Mouse (Mus musculus): ENCODE data around the gene Prrt4. TPM values are rescaled to one million over a fixed set of nuclear protein-coding genes. Genes with fewer than 3 reads are reported as not detected.
"Not testable (repeated sequence)": the region's sequence is repeated elsewhere in the genome, so short reads cannot be mapped to it uniquely, and the experiment has no call there.

The Prrt4 gene
- polyA plus RNA-seq (2015; fragmentation: Nextera tagmentation; extraction: Ambion mirVana) = 0.30 and 0.33 TPM in 2 replicates

DNA sequence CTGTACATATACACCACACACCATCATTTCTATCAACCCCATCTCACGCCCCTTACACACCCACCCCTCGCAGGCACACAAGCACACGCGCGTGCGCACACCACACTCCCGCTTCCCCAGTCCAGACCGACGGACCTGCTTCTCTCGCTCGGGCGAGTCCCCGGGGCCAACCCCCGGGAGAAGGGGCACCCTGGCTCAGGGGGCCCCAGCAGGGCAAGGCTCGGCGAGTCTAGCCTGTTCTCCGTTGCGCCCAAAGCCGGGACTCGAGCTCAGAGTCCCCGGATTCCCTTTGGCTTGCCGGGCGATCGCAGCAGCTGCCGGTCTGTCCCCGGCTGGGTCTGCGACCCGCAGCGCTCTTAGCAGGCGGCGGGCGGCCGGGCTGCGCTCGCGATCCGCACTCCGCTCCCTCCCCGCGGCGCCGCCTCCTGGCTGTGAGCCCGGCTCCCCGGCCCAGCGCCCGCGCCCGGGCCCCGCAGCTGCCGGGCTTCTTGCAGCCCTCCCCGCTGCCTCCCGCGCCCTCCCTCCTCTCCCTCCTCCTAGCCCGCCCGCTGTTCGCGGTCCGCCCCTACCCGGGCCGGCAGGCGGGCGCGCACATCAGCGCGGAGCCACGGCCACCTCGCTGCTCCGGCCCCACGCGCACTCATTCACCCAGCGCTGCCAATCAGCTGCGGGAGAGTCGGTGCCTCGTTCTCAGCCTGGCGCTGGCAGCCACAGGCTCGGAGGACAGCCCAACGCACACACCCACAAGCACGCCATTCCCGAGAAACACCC lies at the start of gene Prrt4:
TSS of gene Prrt4 (minus strand) at position 697 of the 771 bp plus-strand sequence.
- peak; percentile 59 for DNase-seq (ENCODE audit: low spot score)
- peak within 1 kb of the TSS; percentile 59 for H3K9ac ChIP-seq (ENCODE audit: low read length)
- H3K36me3 ChIP-seq (ENCODE audit: control insufficient read depth, insufficient read depth, low read length) = no peaks in the 10 kb centered on the region
- peak within 1 kb of the TSS; percentile 61 for H3K4me3 ChIP-seq (ENCODE audit: low read depth, low read length)
- ATAC-seq (ENCODE audit: low FRiP score, low TSS enrichment) = peak; percentile 72
- no peaks in the 10 kb centered on the region; the same call in 1 of the 2 replicates for H3K27me3 ChIP-seq (ENCODE audit: control insufficient read depth, insufficient read depth, low read length)
- no peak within 1 kb of the TSS for H3K27ac ChIP-seq (replicated peaks)
- 2% methylated on average over 59 of the region's 79 CpGs for WGBS
- TF ChIP-seq EP300 (optimal IDR thresholded peaks at IDR 0.05) = no peak
- TF ChIP-seq CTCF (IDR thresholded peaks at IDR 0.05; ENCODE audit: low read depth) = no peak
- no peaks in the 10 kb centered on the region for H3K9me3 ChIP-seq (ENCODE audit: control insufficient read depth, low read length)
- H3K4me1 ChIP-seq (replicated peaks; ENCODE audit: control insufficient read depth, insufficient read depth) = no peaks in the 10 kb centered on the region
- peak within 1 kb of the TSS; percentile 96 for H3K4me2 ChIP-seq (replicated peaks; ENCODE audit: low read depth)

DNA sequence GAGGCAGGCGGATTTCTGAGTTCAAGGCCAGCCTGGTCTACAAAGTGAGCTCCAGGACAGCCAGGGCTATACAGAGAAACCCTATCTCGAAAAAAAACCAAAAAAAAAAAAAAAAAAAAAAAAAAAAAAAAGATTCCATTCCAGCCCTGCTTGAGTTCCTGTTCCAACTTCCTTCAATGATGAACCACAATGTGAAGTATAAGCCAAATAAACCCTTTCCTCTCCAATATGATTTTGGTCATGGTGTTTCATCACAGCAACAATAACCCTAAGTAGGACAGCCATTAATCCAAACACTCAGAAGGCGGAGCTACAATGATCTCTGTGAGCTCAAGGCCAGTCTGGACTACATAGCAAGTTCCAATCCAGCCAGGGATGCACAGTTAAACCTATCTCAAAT lies 38.3 kb upstream of the Prrt4 start:
- H3K27me3 ChIP-seq (ENCODE audit: control insufficient read depth, insufficient read depth, low read length); DNase-seq (ENCODE audit: low spot score); H3K9me3 ChIP-seq (ENCODE audit: control insufficient read depth, low read length); H3K9ac ChIP-seq (ENCODE audit: low read length); H3K36me3 ChIP-seq (ENCODE audit: control insufficient read depth, insufficient read depth, low read length); H3K4me2 ChIP-seq (replicated peaks; ENCODE audit: low read depth); ATAC-seq (ENCODE audit: low FRiP score, low TSS enrichment); H3K4me1 ChIP-seq (replicated peaks; ENCODE audit: control insufficient read depth, insufficient read depth); H3K27ac ChIP-seq (replicated peaks); H3K4me3 ChIP-seq (ENCODE audit: low read depth, low read length): not testable (repeated sequence)
- 95% methylated on average over 1 of the region's 3 CpGs for WGBS

DNA sequence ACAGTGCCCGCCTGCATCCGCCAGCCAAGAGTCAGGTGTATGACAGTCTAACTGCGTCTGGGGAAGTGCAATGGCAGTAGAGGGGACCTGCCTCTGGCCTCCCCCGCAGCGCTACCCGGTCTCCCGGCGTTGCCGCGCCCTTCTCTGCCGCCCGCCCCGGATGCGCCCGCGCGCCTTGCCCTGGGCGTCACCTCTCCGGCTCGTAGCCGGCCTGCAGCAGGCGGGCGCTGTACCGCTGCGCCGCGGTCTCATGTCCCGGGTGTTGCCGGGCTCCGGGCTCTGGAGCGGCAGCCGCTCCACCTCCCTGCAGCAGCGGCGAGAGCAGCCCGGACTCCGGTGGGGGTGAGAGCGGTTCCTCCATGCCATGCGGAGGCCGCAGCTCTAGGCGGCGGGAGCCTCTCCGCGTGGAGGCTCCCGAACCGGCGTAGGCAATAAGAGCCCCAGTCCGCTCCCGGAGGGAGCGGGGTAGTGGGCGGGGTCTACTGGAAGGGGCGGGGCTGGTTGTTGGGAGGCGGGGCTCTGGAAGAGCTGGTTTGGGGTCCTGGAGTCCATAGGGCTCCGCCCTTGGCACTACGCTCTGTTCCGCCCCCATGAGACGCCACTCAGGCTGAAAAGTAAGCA lies 36.6 kb upstream of the Prrt4 start, which contains the start of gene Impdh1:
TSS of gene Impdh1 (minus strand) at position 484 of the 621 bp plus-strand sequence.
- H3K36me3 ChIP-seq (ENCODE audit: control insufficient read depth, insufficient read depth, low read length) = no peaks in the 10 kb centered on the region
- H3K4me2 ChIP-seq (replicated peaks; ENCODE audit: low read depth) = peak within 1 kb of the TSS; percentile 96
- peak within 1 kb of the TSS; percentile 46; the same call in 1 of the 2 replicates for H3K27ac ChIP-seq (replicated peaks)
- peak within 1 kb of the TSS; percentile 61 for H3K4me3 ChIP-seq (ENCODE audit: low read depth, low read length)
- under 1% methylated on average over 56 of the region's 56 CpGs for WGBS
- peaks cover 10% of the 10 kb centered on the region for H3K4me1 ChIP-seq (replicated peaks; ENCODE audit: control insufficient read depth, insufficient read depth)
- DNase-seq (ENCODE audit: low spot score) (peak; percentile 82), ATAC-seq (ENCODE audit: low FRiP score, low TSS enrichment) (peak; percentile 72)
- H3K9me3 ChIP-seq (ENCODE audit: control insufficient read depth, low read length) = no peaks in the 10 kb centered on the region
- peak within 1 kb of the TSS; percentile 61 for H3K9ac ChIP-seq (ENCODE audit: low read length)
- TF ChIP-seq EP300 (optimal IDR thresholded peaks at IDR 0.05) (no peak), CTCF (IDR thresholded peaks at IDR 0.05; ENCODE audit: low read depth) (peak; percentile 14; the same call in 1 of the 2 replicates)
- H3K27me3 ChIP-seq (ENCODE audit: control insufficient read depth, insufficient read depth, low read length) = no peaks in the 10 kb centered on the region

DNA sequence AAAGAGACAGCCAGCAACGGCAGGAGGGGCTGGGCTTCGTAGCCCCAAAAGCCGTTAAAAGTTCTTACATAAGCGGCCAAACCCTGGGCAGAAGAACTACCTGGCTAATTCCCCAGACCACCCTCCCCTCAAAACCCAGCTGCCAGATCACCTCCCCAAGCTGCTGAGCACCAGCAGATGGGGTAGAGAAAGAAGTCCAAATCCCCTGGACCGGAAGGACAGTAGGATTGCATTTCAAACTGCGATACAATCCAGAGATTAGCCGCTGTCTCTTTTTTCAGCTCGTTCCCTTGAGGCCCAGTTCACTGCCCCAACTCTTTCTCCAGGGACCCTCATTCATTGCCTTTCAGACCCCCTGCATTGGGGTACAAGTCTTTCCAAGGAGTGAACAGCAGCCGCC lies 35.8 kb upstream of the Prrt4 start:
- WGBS = 28% methylated on average over 9 of the region's 9 CpGs
- peaks cover 10% of the 10 kb centered on the region for H3K4me1 ChIP-seq (replicated peaks; ENCODE audit: control insufficient read depth, insufficient read depth)
- no peak overlapping the region for H3K27ac ChIP-seq (replicated peaks)
- DNase-seq (ENCODE audit: low spot score) = no peak
- no peaks in the 10 kb centered on the region for H3K36me3 ChIP-seq (ENCODE audit: control insufficient read depth, insufficient read depth, low read length)
- H3K27me3 ChIP-seq (ENCODE audit: control insufficient read depth, insufficient read depth, low read length) = no peaks in the 10 kb centered on the region
- H3K9ac ChIP-seq (ENCODE audit: low read length) = no peak overlapping the region; the same call in 1 of the 2 replicates
- TF ChIP-seq CTCF (IDR thresholded peaks at IDR 0.05; ENCODE audit: low read depth) = no peak
- no peak for TF ChIP-seq EP300 (optimal IDR thresholded peaks at IDR 0.05)
- H3K4me3 ChIP-seq (ENCODE audit: low read depth, low read length) = peak overlapping the region; percentile 61
- peak overlapping the region; percentile 96 for H3K4me2 ChIP-seq (replicated peaks; ENCODE audit: low read depth)
- ATAC-seq (ENCODE audit: low FRiP score, low TSS enrichment) = no peak
- H3K9me3 ChIP-seq (ENCODE audit: control insufficient read depth, low read length) = no peaks in the 10 kb centered on the region

DNA sequence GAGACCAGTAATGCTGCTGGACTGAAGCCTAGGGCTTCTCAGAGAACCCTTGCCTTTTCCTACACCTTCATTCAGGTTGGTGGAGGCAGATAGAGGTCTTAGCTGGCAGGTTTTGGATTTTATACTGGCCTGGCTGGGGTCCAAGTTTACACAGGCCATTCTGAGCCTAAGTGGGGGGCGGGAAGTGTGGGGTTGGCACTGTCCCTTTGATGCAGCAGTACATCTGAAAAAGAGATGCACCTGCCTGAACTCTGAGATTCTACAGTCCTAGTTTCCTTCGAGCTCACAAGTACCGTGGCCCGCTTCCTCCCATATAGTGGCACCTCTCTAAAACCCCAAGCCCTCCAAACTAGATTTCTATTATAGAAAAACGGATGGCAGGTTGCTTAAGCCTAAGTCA lies 35.4 kb upstream of the Prrt4 start:
- Histone ChIP-seq H3K9ac (ENCODE audit: low read length) (no peak overlapping the region), H3K27me3 (ENCODE audit: control insufficient read depth, insufficient read depth, low read length) (no peaks in the 10 kb centered on the region), H3K36me3 (ENCODE audit: control insufficient read depth, insufficient read depth, low read length) (no peaks in the 10 kb centered on the region), H3K4me3 (ENCODE audit: low read depth, low read length) (no peak overlapping the region; the same call in 1 of the 2 replicates), H3K9me3 (ENCODE audit: control insufficient read depth, low read length) (no peaks in the 10 kb centered on the region), H3K4me2 (replicated peaks; ENCODE audit: low read depth) (no peak overlapping the region), H3K4me1 (replicated peaks; ENCODE audit: control insufficient read depth, insufficient read depth) (peaks cover 10% of the 10 kb centered on the region), H3K27ac (replicated peaks) (no peak overlapping the region)
- 58% methylated on average over 5 of the region's 5 CpGs for WGBS
- ATAC-seq (ENCODE audit: low FRiP score, low TSS enrichment) (no peak), DNase-seq (ENCODE audit: low spot score) (no peak)
- no peak for TF ChIP-seq CTCF (IDR thresholded peaks at IDR 0.05; ENCODE audit: low read depth)

DNA sequence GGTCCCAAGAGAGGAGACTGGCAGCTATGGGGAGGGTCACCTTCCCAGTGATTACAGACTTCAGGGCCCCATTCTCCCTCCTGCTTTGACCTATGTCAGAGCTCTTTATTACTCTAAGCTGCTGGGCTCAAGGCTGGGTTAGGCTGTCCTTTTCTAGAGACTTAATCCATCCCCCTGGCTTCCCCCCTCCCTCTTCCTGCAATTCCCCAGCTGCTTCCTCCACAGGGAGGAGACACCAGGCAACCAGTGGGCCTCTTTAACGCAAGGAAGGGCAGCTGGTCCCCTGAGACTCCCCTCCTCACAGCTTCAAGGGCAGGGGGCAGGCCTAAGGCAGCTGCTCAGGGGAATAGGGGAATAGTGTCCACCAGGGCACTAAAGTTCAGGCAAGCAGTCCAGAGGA lies 34.9 kb upstream of the Prrt4 start:
- H3K27me3 ChIP-seq (ENCODE audit: control insufficient read depth, insufficient read depth, low read length) = no peaks in the 10 kb centered on the region
- H3K36me3 ChIP-seq (ENCODE audit: control insufficient read depth, insufficient read depth, low read length) = no peaks in the 10 kb centered on the region
- H3K27ac ChIP-seq (replicated peaks) = no peak overlapping the region
- H3K4me2 ChIP-seq (replicated peaks; ENCODE audit: low read depth) = no peak overlapping the region
- 0 out of 2 replicates have a peak, but pooled peaks have one; percentile 8 for TF ChIP-seq CTCF (IDR thresholded peaks at IDR 0.05; ENCODE audit: low read depth)
- TF ChIP-seq EP300 (optimal IDR thresholded peaks at IDR 0.05) = no peak
- ATAC-seq (ENCODE audit: low FRiP score, low TSS enrichment) (no peak), DNase-seq (ENCODE audit: low spot score) (no peak)
- no peaks in the 10 kb centered on the region for H3K9me3 ChIP-seq (ENCODE audit: control insufficient read depth, low read length)
- H3K4me3 ChIP-seq (ENCODE audit: low read depth, low read length) = no peak overlapping the region
- H3K9ac ChIP-seq (ENCODE audit: low read length) = no peak overlapping the region
- H3K4me1 ChIP-seq (replicated peaks; ENCODE audit: control insufficient read depth, insufficient read depth) = peaks cover 10% of the 10 kb centered on the region
- WGBS = 35% methylated on average over 1 of the region's 1 CpGs

All from stomach, postnatal 0 days (tissue).